In genomic region chr14:55603633-55604576, GRCm38 (mm10) we compare ENCODE assay signal across 8 mouse cellular contexts. TPM values are rescaled to one million over a fixed set of nuclear protein-coding genes. Genes with fewer than 3 reads are reported as not detected.
DNase-seq lines count a peak whose midpoint lies in the region; ATAC-seq and TF ChIP-seq lines count a peak whose summit lies in the region.

No protein-coding gene starts in this region.

- DNase-seq in gastrocnemius, adult 8-10 months (ENCODE audit: low spot score in 2 of 2), result peak; percentile 86 to 89
- DNase-seq in hindlimb bud, embryonic 11.5 days (ENCODE audit: extremely low spot score, low read depth, low spot score), result peak; percentile 52
- DNase-seq in left cerebral cortex, adult 8-10 months (ENCODE audit: low spot score in 2 of 2), result peak; percentile 73 to 79
- peak; percentile 91 to 94 for DNase-seq in right cerebral cortex, postnatal 10 days (ENCODE audit: low spot score in 2 of 2)
- peak; percentile 84 for DNase-seq in urinary bladder, postnatal 25 days (ENCODE audit: low spot score)

- TF ChIP-seq CTCF in cortical plate, adult 2 months (IDR thresholded peaks at IDR 0.05; ENCODE audit: extremely low read depth, insufficient read depth, low read length), result peak; percentile 84

- H3K27me3 ChIP-seq in megakaryocyte, embryonic 14.5 days (replicated peaks), result no peaks in the 10 kb centered on the region

- peak; percentile 31; the same call in 1 of the 2 replicates for TF ChIP-seq POLR2A in cortical plate, adult 2 months (IDR thresholded peaks at IDR 0.05; ENCODE audit: extremely low read depth, insufficient read depth, low read length)

- no peak overlapping the region for H3K27ac ChIP-seq in cortical plate, adult 2 months (ENCODE audit: insufficient read depth, low read length)

- H3K4me1 ChIP-seq in cortical plate, adult 2 months (ENCODE audit: control insufficient read depth, insufficient read depth, low read length), result no peaks in the 10 kb centered on the region
- H3K4me1 ChIP-seq in megakaryocyte, embryonic 14.5 days, result peaks cover 62% of the 10 kb centered on the region

- H3K36me3 ChIP-seq in megakaryocyte, embryonic 14.5 days (replicated peaks; ENCODE audit: low read length), result peaks cover 88% of the 10 kb centered on the region

- ATAC-seq in activated CD4-positive, CD25-positive, alpha-beta regulatory T cell, adult 4 months, result peak; percentile 90

- no peaks in the 10 kb centered on the region for H3K9me3 ChIP-seq in megakaryocyte, embryonic 14.5 days

- H3K4me3 ChIP-seq in cortical plate, adult 2 months (ENCODE audit: insufficient read depth, low read length), result 0 out of 2 replicates have a peak overlapping the region, but pooled peaks have one; percentile 1
- H3K4me3 ChIP-seq in megakaryocyte, embryonic 14.5 days (replicated peaks), result peak overlapping the region; percentile 95

RNA-seq across cellular contexts. Expression of gene Irf9, which starts 0.5 kb away (rescaled TPM):
- polyA plus RNA-seq in activated CD4-positive, CD25-positive, alpha-beta regulatory T cell, adult 4 months (2017; shearing (Covaris generic)), result 100 to 1,000 TPM; 129 to 164 TPM
- 18.2 and 21.2 TPM in 2 replicates for polyA plus RNA-seq in cortical plate, adult 2 months (2012; rRNA removed)
- total RNA-seq in gastrocnemius, adult 8-10 months (2022), result 1 to 10 TPM; 2.4 to 3.0 (median 2.5) TPM
- 10 to 100 TPM in 2 of 4 experiments, 1 to 10 TPM in 2; 7.5 to 15.2 (median 11.2) TPM for total RNA-seq in left cerebral cortex, adult 8-10 months (2022)
- 40.0 and 114 TPM in 2 replicates for polyA plus RNA-seq in megakaryocyte, embryonic 14.5 days (2012; ENCODE audit: insufficient read depth, low replicate concordance)

RNA-seq across cellular contexts. Expression of gene Rnf31, which starts 12.4 kb away (rescaled TPM):
- 10 to 100 TPM; 32.6 to 33.3 TPM for polyA plus RNA-seq in activated CD4-positive, CD25-positive, alpha-beta regulatory T cell, adult 4 months (2017; shearing (Covaris generic))
- 22.5 and 24.7 TPM in 2 replicates for polyA plus RNA-seq in cortical plate, adult 2 months (2012; rRNA removed)
- total RNA-seq in gastrocnemius, adult 8-10 months (2022), result 10 to 100 TPM; 14.8 to 18.7 (median 16.6) TPM
- total RNA-seq in left cerebral cortex, adult 8-10 months (2022), result 10 to 100 TPM; 31.4 to 46.1 (median 38.0) TPM
- polyA plus RNA-seq in megakaryocyte, embryonic 14.5 days (2012; ENCODE audit: insufficient read depth, low replicate concordance), result 17.1 and 20.4 TPM in 2 replicates

RNA-seq across cellular contexts. Expression of gene Psme2, which starts 13.0 kb away (rescaled TPM):
- polyA plus RNA-seq in activated CD4-positive, CD25-positive, alpha-beta regulatory T cell, adult 4 months (2017; shearing (Covaris generic)), result 100 to 1,000 TPM; 980 to 996 TPM
- polyA plus RNA-seq in cortical plate, adult 2 months (2012; rRNA removed), result 37.3 and 44.5 TPM in 2 replicates
- total RNA-seq in gastrocnemius, adult 8-10 months (2022), result 10 to 100 TPM; 50.9 to 72.8 (median 62.7) TPM
- total RNA-seq in left cerebral cortex, adult 8-10 months (2022), result 10 to 100 TPM; 50.2 to 74.0 (median 51.3) TPM
- 23.2 and 78.2 TPM in 2 replicates for polyA plus RNA-seq in megakaryocyte, embryonic 14.5 days (2012; ENCODE audit: insufficient read depth, low replicate concordance)

RNA-seq across cellular contexts. Expression of gene Rec8, which starts 13.9 kb away (rescaled TPM):
- 1 to 10 TPM; 1.3 to 1.9 TPM for polyA plus RNA-seq in activated CD4-positive, CD25-positive, alpha-beta regulatory T cell, adult 4 months (2017; shearing (Covaris generic))
- polyA plus RNA-seq in cortical plate, adult 2 months (2012; rRNA removed), result 5.0 and 5.8 TPM in 2 replicates
- total RNA-seq in gastrocnemius, adult 8-10 months (2022), result not detected
- total RNA-seq in left cerebral cortex, adult 8-10 months (2022), result 1 to 10 TPM; 1.5 to 4.9 (median 3.7) TPM
- polyA plus RNA-seq in megakaryocyte, embryonic 14.5 days (2012; ENCODE audit: insufficient read depth, low replicate concordance), result 1.4 and 9.7 TPM in 2 replicates

RNA-seq across cellular contexts. Expression of gene Emc9, which starts 18.8 kb away (rescaled TPM):
- 10 to 100 TPM; 25.2 to 28.6 TPM for polyA plus RNA-seq in activated CD4-positive, CD25-positive, alpha-beta regulatory T cell, adult 4 months (2017; shearing (Covaris generic))
- 51.9 and 55.3 TPM in 2 replicates for polyA plus RNA-seq in cortical plate, adult 2 months (2012; rRNA removed)
- total RNA-seq in gastrocnemius, adult 8-10 months (2022), result 10 to 100 TPM; 30.6 to 41.6 (median 37.6) TPM
- 10 to 100 TPM; 46.3 to 59.7 (median 50.8) TPM for total RNA-seq in left cerebral cortex, adult 8-10 months (2022)
- polyA plus RNA-seq in megakaryocyte, embryonic 14.5 days (2012; ENCODE audit: insufficient read depth, low replicate concordance), result 2.0 and 18.9 TPM in 2 replicates

Comparison
In these comparisons a context has a peak if more than half of its experiments do, and no peak if none do; other contexts are left out.
1. RNA of gene Psme2, which starts 13.0 kb away (polyA plus RNA-seq): 980 to 996 TPM in activated CD4-positive, CD25-positive, alpha-beta regulatory T cell, adult 4 months; 23.2 to 78.2 TPM in megakaryocyte, embryonic 14.5 days and 37.3 to 44.5 TPM in cortical plate, adult 2 months; every median in the first group is over 10 times any median in the second.
2. Peak in every context shown above with its lines, with median percentiles within 50 percentile points of each other: DNase-seq.